Mouse (Mus musculus): Measurements from ENCODE around the gene Ism1. TPM values are rescaled to one million over a fixed set of nuclear protein-coding genes. Genes with fewer than 3 reads are reported as not detected.

The Ism1 gene
- polyA plus RNA-seq, 1 experiment: not detected

- Histone ChIP-seq H3K4me1 (ENCODE audit: control insufficient read depth, insufficient read depth, low read length) (no peaks in the 10 kb centered on the region), H3K27ac (ENCODE audit: insufficient read depth, low read depth, low read length) (no peak overlapping the region), H3K4me3 (ENCODE audit: insufficient read depth, low read length) (peak overlapping the region; percentile 56)
- TF ChIP-seq POLR2A (IDR thresholded peaks at IDR 0.05; ENCODE audit: borderline replicate concordance, low read depth, low read length) (no peak), CTCF (IDR thresholded peaks at IDR 0.05; ENCODE audit: low read depth, low read length) (0 out of 2 replicates have a peak, but pooled peaks have one; percentile 8)
Observed at GRCm38 (mm10) chr2:139677065-139677762, 764 bp upstream of the Ism1 start.

GRCm38 (mm10) chr2:139678275-139679140 is 530 bp downstream of the Ism1 start:
- peak overlapping the region; percentile 56 for H3K4me3 ChIP-seq (ENCODE audit: insufficient read depth, low read length)
- no peaks in the 10 kb centered on the region for H3K4me1 ChIP-seq (ENCODE audit: control insufficient read depth, insufficient read depth, low read length)
- TF ChIP-seq POLR2A (IDR thresholded peaks at IDR 0.05; ENCODE audit: borderline replicate concordance, low read depth, low read length): no peak
- no peak for TF ChIP-seq CTCF (IDR thresholded peaks at IDR 0.05; ENCODE audit: low read depth, low read length)
- no peak overlapping the region for H3K27ac ChIP-seq (ENCODE audit: insufficient read depth, low read depth, low read length)

- H3K4me1 ChIP-seq (ENCODE audit: control insufficient read depth, insufficient read depth, low read length): no peaks in the 10 kb centered on the region
- H3K4me3 ChIP-seq (ENCODE audit: insufficient read depth, low read length): no peak overlapping the region
- TF ChIP-seq CTCF (IDR thresholded peaks at IDR 0.05; ENCODE audit: low read depth, low read length) (no peak), POLR2A (IDR thresholded peaks at IDR 0.05; ENCODE audit: borderline replicate concordance, low read depth, low read length) (no peak)
- H3K27ac ChIP-seq (ENCODE audit: insufficient read depth, low read depth, low read length): no peak overlapping the region
Observed at GRCm38 (mm10) chr2:139682540-139682939, 4.6 kb downstream of the Ism1 start.

GRCm38 (mm10) chr2:139689442-139690003 is 11.5 kb downstream of the Ism1 start:
- H3K4me3 ChIP-seq (ENCODE audit: insufficient read depth, low read length): no peak overlapping the region
- no peak overlapping the region for H3K27ac ChIP-seq (ENCODE audit: insufficient read depth, low read depth, low read length)
- TF ChIP-seq CTCF (IDR thresholded peaks at IDR 0.05; ENCODE audit: low read depth, low read length): no peak
- no peak for TF ChIP-seq POLR2A (IDR thresholded peaks at IDR 0.05; ENCODE audit: borderline replicate concordance, low read depth, low read length)
- no peaks in the 10 kb centered on the region for H3K4me1 ChIP-seq (ENCODE audit: control insufficient read depth, insufficient read depth, low read length)

- Histone ChIP-seq H3K4me1 (ENCODE audit: control insufficient read depth, insufficient read depth, low read length) (no peaks in the 10 kb centered on the region), H3K27ac (ENCODE audit: insufficient read depth, low read depth, low read length) (no peak overlapping the region), H3K4me3 (ENCODE audit: insufficient read depth, low read length) (no peak overlapping the region)
- TF ChIP-seq CTCF (IDR thresholded peaks at IDR 0.05; ENCODE audit: low read depth, low read length) (no peak), POLR2A (IDR thresholded peaks at IDR 0.05; ENCODE audit: borderline replicate concordance, low read depth, low read length) (no peak)
Observed at GRCm38 (mm10) chr2:139693521-139693920, 15.5 kb downstream of the Ism1 start.

GRCm38 (mm10) chr2:139694638-139695037 is 16.7 kb downstream of the Ism1 start:
- Histone ChIP-seq H3K4me3 (ENCODE audit: insufficient read depth, low read length) (no peak overlapping the region), H3K27ac (ENCODE audit: insufficient read depth, low read depth, low read length) (no peak overlapping the region), H3K4me1 (ENCODE audit: control insufficient read depth, insufficient read depth, low read length) (no peaks in the 10 kb centered on the region)
- TF ChIP-seq CTCF (IDR thresholded peaks at IDR 0.05; ENCODE audit: low read depth, low read length) (no peak), POLR2A (IDR thresholded peaks at IDR 0.05; ENCODE audit: borderline replicate concordance, low read depth, low read length) (no peak)

- no peak overlapping the region for H3K27ac ChIP-seq (ENCODE audit: insufficient read depth, low read depth, low read length)
- no peaks in the 10 kb centered on the region for H3K4me1 ChIP-seq (ENCODE audit: control insufficient read depth, insufficient read depth, low read length)
- TF ChIP-seq CTCF (IDR thresholded peaks at IDR 0.05; ENCODE audit: low read depth, low read length) (no peak), POLR2A (IDR thresholded peaks at IDR 0.05; ENCODE audit: borderline replicate concordance, low read depth, low read length) (no peak)
- H3K4me3 ChIP-seq (ENCODE audit: insufficient read depth, low read length): no peak overlapping the region
Observed at GRCm38 (mm10) chr2:139696578-139696977, 18.6 kb downstream of the Ism1 start.

- Histone ChIP-seq H3K4me1 (ENCODE audit: control insufficient read depth, insufficient read depth, low read length) (no peaks in the 10 kb centered on the region), H3K27ac (ENCODE audit: insufficient read depth, low read depth, low read length) (no peak overlapping the region), H3K4me3 (ENCODE audit: insufficient read depth, low read length) (no peak overlapping the region)
- no peak for TF ChIP-seq CTCF (IDR thresholded peaks at IDR 0.05; ENCODE audit: low read depth, low read length)
- no peak for TF ChIP-seq POLR2A (IDR thresholded peaks at IDR 0.05; ENCODE audit: borderline replicate concordance, low read depth, low read length)
Observed at GRCm38 (mm10) chr2:139700609-139701008, 22.6 kb downstream of the Ism1 start.

GRCm38 (mm10) chr2:139704951-139705350 is 27.0 kb downstream of the Ism1 start:
- Histone ChIP-seq H3K4me3 (ENCODE audit: insufficient read depth, low read length) (no peak overlapping the region), H3K27ac (ENCODE audit: insufficient read depth, low read depth, low read length) (no peak overlapping the region), H3K4me1 (ENCODE audit: control insufficient read depth, insufficient read depth, low read length) (no peaks in the 10 kb centered on the region)
- TF ChIP-seq CTCF (IDR thresholded peaks at IDR 0.05; ENCODE audit: low read depth, low read length) (no peak), POLR2A (IDR thresholded peaks at IDR 0.05; ENCODE audit: borderline replicate concordance, low read depth, low read length) (no peak)

Data from bone marrow macrophage, adult 2 months (primary cell).